Mouse (Mus musculus) forebrain, postnatal 0 days (tissue): Measurements from ENCODE around the gene Lmod1. TPM values are rescaled to one million over a fixed set of nuclear protein-coding genes. Genes with fewer than 3 reads are reported as not detected.

Experiments used
- ATAC-seq: fragments of 200-750 bp; cut with Nextera tagmentation; 2 replicates; pipeline ENCODE4 v1.8.0; 2017; ENCODE audit warnings: mild to moderate bottlenecking, moderate library complexity
- DNase-seq: peaks from one replicate; pipeline ENCODE4 v3.0.0-alpha.2; 2015
- H3K27ac ChIP-seq: fragments of 300-500 bp; sonication (generic); 2 replicates; pipeline ENCODE4 v1.5.1; 2014; ENCODE audit warnings: low read depth, mild to moderate bottlenecking, antibody characterized with exemption, low read length, moderate library complexity, mixed read lengths
- H3K27me3 ChIP-seq: fragments of 300-500 bp; sonication (generic); 2 replicates; pipeline ENCODE4 v1.6.1; 2014; ENCODE audit warnings: mild to moderate bottlenecking, low read length, mixed read lengths; ENCODE audit not compliant: insufficient read depth
- H3K36me3 ChIP-seq: fragments of 300-500 bp; sonication (generic); 2 replicates; pipeline ENCODE4 v1.6.1; 2014; ENCODE audit warnings: mild to moderate bottlenecking, moderate library complexity; ENCODE audit not compliant: insufficient read depth
- H3K4me1 ChIP-seq: fragments of 300-500 bp; sonication (generic); 2 replicates; pipeline ENCODE4 v1.6.1; 2014; ENCODE audit warnings: antibody characterized with exemption; ENCODE audit not compliant: insufficient read depth
- H3K4me2 ChIP-seq: fragments of 300-500 bp; sonication (generic); 2 replicates; pipeline ENCODE4 v1.6.1; 2014; ENCODE audit warnings: low read depth, mild to moderate bottlenecking, moderate library complexity
- H3K4me3 ChIP-seq: fragments of 300-500 bp; sonication (generic); 2 replicates; pipeline ENCODE4 v1.5.1; 2014; ENCODE audit warnings: low read depth, low read length, mixed read lengths
- H3K9ac ChIP-seq: fragments of 300-500 bp; sonication (generic); 2 replicates; pipeline ENCODE4 v1.6.1; 2014; ENCODE audit warnings: mild to moderate bottlenecking
- H3K9me3 ChIP-seq: fragments of 300-500 bp; sonication (generic); 2 replicates; pipeline ENCODE4 v1.6.1; 2016; ENCODE audit warnings: low read length
- CTCF ChIP-seq: sonication (generic); IDR thresholded peaks from 2 replicates; pipeline ENCODE4 v1.5.1; 2016; ENCODE audit warnings: antibody characterized with exemption, control low read depth, low read depth
- WGBS: fragments of 180-500 bp; shearing (Covaris S2); extraction: QIAGEN DNeasy Blood & Tissue Kit; methylation state at CpG from one replicate; pipeline ENCODE4 v1.1.7; 2014; 5-methylcytosine and 5-hydroxymethylcytosine counted together
- polyA plus RNA-seq: library from polyadenylated mRNA; unstranded; fragments of >200 nt; fragmentation: Nextera tagmentation; extraction: Ambion mirVana; gene quantifications from 2 replicates; pipeline ENCODE4 v1.2.1, GENCODE M21; 2015
- total RNA-seq: library from RNA; depleted of rRNA; stranded (reverse); fragments of >200 nt; gene quantifications from 2 replicates; pipeline ENCODE4 v1.2.3, GENCODE M21; 2014; rRNA removed

Lmod1 gene
- total RNA-seq (0.31 and 0.52 TPM in 2 replicates), polyA plus RNA-seq (0.21 TPM in 2 replicates)

DNA sequence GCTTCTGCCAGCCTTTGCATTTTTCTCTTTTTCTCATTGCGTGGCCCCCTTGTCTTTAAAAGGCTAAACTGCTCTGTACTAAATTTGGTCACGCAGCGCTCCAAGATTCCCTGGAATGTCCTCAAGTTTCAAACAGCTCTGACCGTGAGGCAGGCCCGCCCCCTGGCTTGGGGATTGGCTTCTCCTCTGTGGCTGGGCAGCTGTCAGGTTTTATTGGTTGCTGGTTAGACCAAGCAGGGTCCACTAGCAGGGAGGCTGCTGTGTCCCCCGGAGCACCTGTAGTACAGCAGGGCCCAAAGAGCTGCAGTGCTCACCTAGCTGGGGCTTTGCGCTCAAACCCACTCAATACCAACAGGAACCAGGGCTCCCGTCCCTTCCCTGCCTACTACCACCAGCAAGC lies at the start of gene Lmod1:
Lmod1 (plus strand) TSS at position 237 of the 400 bp plus-strand sequence.
- H3K9me3 ChIP-seq = no peaks in the 10 kb centered on the region
- 12% methylated on average over 8 of the region's 8 CpGs for WGBS
- H3K9ac ChIP-seq = no peak within 1 kb of the TSS
- H3K27me3 ChIP-seq = no peaks in the 10 kb centered on the region
- ATAC-seq (no peak), DNase-seq (no peak)
- H3K36me3 ChIP-seq = no peaks in the 10 kb centered on the region
- no peaks in the 10 kb centered on the region for H3K4me1 ChIP-seq
- H3K27ac ChIP-seq = no peak within 1 kb of the TSS
- no peak within 1 kb of the TSS for H3K4me2 ChIP-seq
- TF ChIP-seq CTCF = no peak
- no peak within 1 kb of the TSS for H3K4me3 ChIP-seq

DNA sequence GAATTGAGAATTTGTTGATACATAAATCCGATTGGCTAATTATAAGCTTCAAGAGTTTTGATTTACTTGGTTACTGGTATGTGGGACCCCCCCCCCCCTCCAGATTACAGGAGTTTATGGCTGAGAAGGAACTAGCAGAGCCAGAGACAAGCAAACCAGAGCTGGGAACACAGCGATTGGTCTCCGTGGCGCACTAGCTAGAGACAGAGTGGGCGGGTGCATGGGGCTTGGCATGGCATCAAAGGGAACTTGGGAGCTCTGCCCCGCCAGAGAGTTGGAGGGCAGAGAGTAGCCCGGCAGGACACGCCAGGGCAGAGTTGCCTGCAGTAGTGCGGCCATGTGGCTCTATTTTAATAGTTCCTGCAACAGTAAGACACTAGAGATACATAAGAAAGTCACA lies 44.0 kb upstream of the Lmod1 start:
- no peak overlapping the region for H3K4me2 ChIP-seq

DNA sequence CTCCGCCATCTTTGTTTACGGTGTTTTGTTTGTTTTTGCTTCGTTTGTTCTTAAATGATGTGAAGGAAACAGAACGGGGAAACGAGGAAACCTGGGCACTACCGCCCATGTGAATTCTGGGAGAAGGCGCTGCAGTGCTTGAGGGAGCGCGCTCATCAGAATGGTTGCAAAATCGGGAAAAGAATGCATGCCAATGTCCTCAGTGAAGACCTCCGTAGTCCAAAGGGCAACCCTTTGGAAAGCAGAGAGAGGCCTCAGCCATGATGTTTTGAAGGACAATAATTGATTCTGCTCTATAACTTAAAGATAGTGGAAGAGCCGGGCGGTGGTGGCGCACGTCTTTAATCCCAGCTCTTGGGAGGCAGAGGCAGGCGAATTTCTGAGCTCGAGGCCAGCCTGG lies 42.8 kb upstream of the Lmod1 start:
- H3K36me3 ChIP-seq = peaks cover 16% of the 10 kb centered on the region
- H3K4me3 ChIP-seq = no peak overlapping the region
- WGBS = 91% methylated on average over 17 of the region's 17 CpGs
- no peaks in the 10 kb centered on the region for H3K9me3 ChIP-seq
- H3K27me3 ChIP-seq = no peaks in the 10 kb centered on the region
- no peaks in the 10 kb centered on the region for H3K4me1 ChIP-seq
- no peak overlapping the region for H3K27ac ChIP-seq
- H3K4me2 ChIP-seq = no peak overlapping the region
- DNase-seq (no peak), ATAC-seq (no peak)
- no peak overlapping the region for H3K9ac ChIP-seq
- no peak for TF ChIP-seq CTCF

More for the DNA sequence above, 44.0 kb upstream of the Lmod1 start:
- TF ChIP-seq CTCF = no peak
- no peak overlapping the region for H3K27ac ChIP-seq
- 45% methylated on average over 9 of the region's 9 CpGs for WGBS
- no peaks in the 10 kb centered on the region for H3K27me3 ChIP-seq
- peaks cover 22% of the 10 kb centered on the region for H3K36me3 ChIP-seq
- no peak overlapping the region for H3K4me3 ChIP-seq
- no peaks in the 10 kb centered on the region for H3K9me3 ChIP-seq
- ATAC-seq (no peak; the same call in 1 of the 2 replicates), DNase-seq (peak; percentile 63)
- no peaks in the 10 kb centered on the region for H3K4me1 ChIP-seq
- no peak overlapping the region for H3K9ac ChIP-seq

DNA sequence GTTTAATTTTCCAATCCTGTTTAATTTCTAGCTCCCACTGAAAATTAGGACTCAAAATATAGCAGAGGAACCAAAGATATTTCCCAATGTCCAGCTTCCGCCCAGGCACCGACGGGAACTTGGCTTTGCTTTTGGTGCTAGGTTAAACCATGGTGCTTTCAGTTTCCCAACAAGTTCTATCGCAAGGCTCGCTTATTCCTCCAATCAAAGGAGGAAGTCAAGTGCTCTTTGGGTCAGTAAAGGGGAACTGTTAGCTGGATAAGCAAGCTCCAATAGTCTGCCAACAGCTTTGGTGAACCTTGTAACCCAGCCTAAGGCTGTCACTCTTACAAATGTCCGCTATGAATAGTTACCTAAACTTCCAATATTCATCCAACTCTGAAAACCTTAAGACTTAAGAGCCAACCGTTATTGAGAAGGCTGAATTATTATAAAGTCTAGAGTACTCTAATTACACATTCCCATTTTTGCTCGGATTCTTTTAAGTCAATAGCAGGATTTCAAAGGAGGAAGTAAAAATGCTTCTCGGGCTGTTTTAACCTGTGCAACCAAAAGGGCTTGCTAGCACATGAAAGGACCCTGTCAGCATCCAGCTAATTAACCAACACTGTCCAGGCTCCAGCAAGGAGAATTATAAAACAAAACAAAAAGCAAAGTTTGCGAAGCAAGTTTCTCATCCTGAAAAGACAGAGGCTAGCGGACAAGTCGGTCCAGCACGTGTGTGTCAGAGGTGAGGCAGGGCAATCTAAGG lies 41.9 kb upstream of the Lmod1 start:
- no peak for TF ChIP-seq CTCF
- ATAC-seq = no peak
- no peak for DNase-seq
- H3K4me3 ChIP-seq = peak overlapping the region; percentile 69
- H3K27ac ChIP-seq = 0 out of 2 replicates have a peak overlapping the region, but pooled peaks have one; percentile 95
- WGBS = 30% methylated on average over 13 of the region's 13 CpGs
- H3K36me3 ChIP-seq = peaks cover 9% of the 10 kb centered on the region; the same call in 1 of the 2 replicates
- peak overlapping the region; percentile 95 for H3K9ac ChIP-seq
- peak overlapping the region; percentile 76 for H3K4me2 ChIP-seq
- H3K9me3 ChIP-seq = no peaks in the 10 kb centered on the region
- H3K27me3 ChIP-seq = no peaks in the 10 kb centered on the region
- H3K4me1 ChIP-seq = no peaks in the 10 kb centered on the region

- H3K4me3 ChIP-seq = peak overlapping the region; percentile 69
- H3K4me1 ChIP-seq = no peaks in the 10 kb centered on the region
- under 1% methylated on average over 46 of the region's 48 CpGs for WGBS
- DNase-seq = peak; percentile 79
- TF ChIP-seq CTCF = no peak
- no peaks in the 10 kb centered on the region for H3K9me3 ChIP-seq
- peaks cover 4% of the 10 kb centered on the region; the same call in 1 of the 2 replicates for H3K36me3 ChIP-seq
- no peaks in the 10 kb centered on the region for H3K27me3 ChIP-seq
- H3K9ac ChIP-seq = peak overlapping the region; percentile 95
- peak; percentile 79 for ATAC-seq
- peak overlapping the region; percentile 95 for H3K27ac ChIP-seq
- H3K4me2 ChIP-seq = peak overlapping the region; percentile 76
Observed at GRCm38 (mm10) chr1:135283287-135283825, 41.3 kb upstream of the Lmod1 start.

DNA sequence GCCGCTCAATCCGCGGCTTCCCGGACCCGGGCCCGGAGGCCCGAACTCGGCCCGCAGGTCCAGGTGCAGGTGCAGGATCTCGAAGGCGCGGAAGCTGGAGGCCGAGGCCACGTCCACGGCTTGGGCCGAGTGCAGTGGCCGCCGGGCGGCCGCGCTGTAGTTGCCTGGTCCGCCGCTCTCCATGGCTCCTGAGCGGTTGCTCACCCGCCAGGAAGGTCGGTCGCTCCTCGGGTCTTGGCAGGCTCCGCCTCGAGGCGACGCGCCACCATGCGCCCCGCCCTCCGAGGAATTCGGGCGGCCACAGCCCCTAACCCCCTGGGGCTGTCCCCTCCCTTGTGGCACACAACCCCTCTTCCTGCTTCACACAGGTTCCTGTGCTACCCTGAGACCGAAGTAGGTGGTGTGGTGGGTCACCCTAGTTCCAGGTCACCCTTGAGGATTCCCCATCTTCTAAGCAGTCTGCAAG lies 40.7 kb upstream of the Lmod1 start, which contains the start of gene Rnpep:
Rnpep (minus strand) TSS at position 259 of the 466 bp plus-strand sequence.
- WGBS = under 1% methylated on average over 39 of the region's 39 CpGs
- TF ChIP-seq CTCF = 0 out of 2 replicates have a peak, but pooled peaks have one; percentile 12
- H3K4me2 ChIP-seq = peak within 1 kb of the TSS; percentile 76
- no peaks in the 10 kb centered on the region for H3K36me3 ChIP-seq
- no peaks in the 10 kb centered on the region for H3K9me3 ChIP-seq
- peak; percentile 90 for ATAC-seq
- H3K9ac ChIP-seq = peak within 1 kb of the TSS; percentile 95
- H3K4me3 ChIP-seq = peak within 1 kb of the TSS; percentile 69
- peak within 1 kb of the TSS; percentile 95 for H3K27ac ChIP-seq
- DNase-seq = peak; percentile 83
- H3K4me1 ChIP-seq = no peaks in the 10 kb centered on the region
- no peaks in the 10 kb centered on the region for H3K27me3 ChIP-seq

DNA sequence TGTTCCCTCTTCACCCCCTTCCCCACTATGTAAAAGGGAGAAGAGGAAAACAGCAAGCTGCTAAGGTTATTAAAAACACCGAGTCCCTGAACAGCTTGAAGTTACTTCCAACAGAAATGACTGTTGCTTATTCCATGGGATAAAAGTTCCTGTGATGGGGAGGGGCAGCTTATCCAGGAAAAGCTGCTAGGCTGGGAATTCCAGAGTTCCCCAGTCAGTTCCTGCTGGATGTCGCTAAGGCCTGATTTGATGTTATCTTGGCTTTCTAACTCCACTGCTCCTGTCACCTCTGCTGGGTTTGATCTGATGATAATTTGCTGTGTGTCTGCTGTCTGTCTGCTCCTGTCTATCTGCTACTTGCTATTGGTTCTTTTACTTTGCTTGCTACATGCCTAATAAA lies 38.3 kb upstream of the Lmod1 start:
- WGBS = 84% methylated on average over 2 of the region's 2 CpGs
- DNase-seq = no peak

More for the DNA sequence above, 38.3 kb upstream of the Lmod1 start:
- no peak overlapping the region for H3K27ac ChIP-seq
- H3K9ac ChIP-seq = no peak overlapping the region
- no peak overlapping the region for H3K4me3 ChIP-seq
- TF ChIP-seq CTCF = no peak
- no peaks in the 10 kb centered on the region for H3K27me3 ChIP-seq
- no peak overlapping the region for H3K4me2 ChIP-seq
- no peaks in the 10 kb centered on the region for H3K4me1 ChIP-seq
- no peaks in the 10 kb centered on the region for H3K9me3 ChIP-seq
- H3K36me3 ChIP-seq = no peaks in the 10 kb centered on the region
- ATAC-seq = no peak
